Mouse (Mus musculus) stomach, postnatal 0 days (tissue): ENCODE data around the gene Cd40. TPM values are rescaled to one million over a fixed set of nuclear protein-coding genes. Genes with fewer than 3 reads are reported as not detected.

Source experiments
- ATAC-seq: fragments of 200-750 bp; cut with Nextera tagmentation; 2 replicates; pipeline ENCODE4 v1.8.0; 2017; ENCODE audit not compliant: low FRiP score, low TSS enrichment
- DNase-seq: peaks from one replicate; pipeline ENCODE4 v3.0.0-alpha.2; 2016; ENCODE audit warnings: low spot score
- H3K27ac ChIP-seq: fragments of 300-500 bp; sonication (generic); replicated peaks from 2 replicates; pipeline ENCODE4 v1.5.1; 2014; ENCODE audit warnings: mild to moderate bottlenecking, control low read depth
- H3K27me3 ChIP-seq: fragments of 300-500 bp; sonication (generic); 2 replicates; pipeline ENCODE4 v1.6.1; 2014; ENCODE audit warnings: low read length; ENCODE audit not compliant: control insufficient read depth, insufficient read depth
- H3K36me3 ChIP-seq: fragments of 300-500 bp; sonication (generic); 2 replicates; pipeline ENCODE4 v1.6.1; 2014; ENCODE audit warnings: low read length, mixed read lengths; ENCODE audit not compliant: control insufficient read depth, insufficient read depth
- H3K4me1 ChIP-seq: fragments of 300-500 bp; sonication (generic); replicated peaks from 2 replicates; pipeline ENCODE4 v1.6.1; 2014; ENCODE audit warnings: antibody characterized with exemption; ENCODE audit not compliant: control insufficient read depth, insufficient read depth
- H3K4me2 ChIP-seq: fragments of 300-500 bp; sonication (generic); replicated peaks from 2 replicates; pipeline ENCODE4 v1.6.1; 2014; ENCODE audit warnings: low read depth, mild to moderate bottlenecking, control low read depth, moderate library complexity
- H3K4me3 ChIP-seq: fragments of 300-500 bp; sonication (generic); 2 replicates; pipeline ENCODE4 v1.5.1; 2014; ENCODE audit warnings: low read depth, low read length, control low read depth
- H3K9ac ChIP-seq: fragments of 300-500 bp; sonication (generic); 2 replicates; pipeline ENCODE4 v1.6.1; 2014; ENCODE audit warnings: mild to moderate bottlenecking, low read length, control low read depth, mixed read lengths
- H3K9me3 ChIP-seq: fragments of 300-500 bp; sonication (generic); 2 replicates; pipeline ENCODE4 v1.6.1; 2016; ENCODE audit warnings: low read length; ENCODE audit not compliant: control insufficient read depth
- CTCF ChIP-seq: IDR thresholded peaks from 2 replicates; pipeline ENCODE4 v1.5.1; 2016; ENCODE audit warnings: antibody characterized with exemption, low read depth, mild to moderate bottlenecking, moderate library complexity
- EP300 ChIP-seq: optimal IDR thresholded peaks from 2 replicates; pipeline ENCODE3; 2016; ENCODE audit warnings: antibody characterized with exemption
- WGBS: fragments of 180-500 bp; shearing (Covaris S2); extraction: QIAGEN DNeasy Blood & Tissue Kit; methylation state at CpG from one replicate; pipeline ENCODE4 v1.1.7; 2014; 5-methylcytosine and 5-hydroxymethylcytosine counted together
- polyA plus RNA-seq: library from polyadenylated mRNA; unstranded; fragments of >200 nt; fragmentation: Nextera tagmentation; extraction: Ambion mirVana; gene quantifications from 2 replicates; pipeline ENCODE4 v1.2.1, GENCODE M21; 2015

Cd40 gene
- polyA plus RNA-seq, 1 experiment from 2014 or later = 3.3 TPM

DNA sequence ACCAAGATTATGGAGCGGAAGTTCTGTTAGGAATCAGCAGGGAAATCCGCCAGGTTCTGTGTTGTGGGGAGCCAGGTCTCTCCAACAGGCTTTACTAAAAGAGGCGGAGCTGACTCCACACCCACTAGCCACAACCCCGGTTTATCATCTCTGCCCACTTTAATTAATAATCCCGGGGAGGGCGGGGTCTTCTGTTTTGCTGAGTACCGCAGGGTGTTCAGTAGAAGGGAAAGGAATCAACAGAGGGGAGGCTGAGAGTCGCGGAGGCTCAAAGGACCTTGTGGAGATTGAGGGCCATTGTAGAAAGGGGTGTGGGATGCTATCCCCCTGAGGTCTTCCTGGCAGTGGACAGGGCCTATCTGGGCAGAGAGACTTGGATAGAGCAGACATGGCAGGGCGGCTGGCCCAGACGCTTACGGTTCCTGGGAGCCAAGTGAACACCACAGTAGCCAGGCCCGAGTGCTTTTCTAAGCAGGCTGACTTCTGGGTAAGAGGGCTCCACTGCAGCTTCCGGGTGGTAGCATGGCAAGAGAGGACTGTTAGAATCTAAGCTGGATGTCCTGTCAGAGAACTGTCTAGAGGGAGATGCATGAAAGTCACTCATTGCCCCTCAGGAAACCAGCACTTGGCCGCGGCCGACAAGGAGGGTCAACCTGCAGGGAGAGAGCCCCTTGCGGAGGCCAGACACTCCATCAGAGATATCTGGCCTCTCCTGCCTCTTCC is 4.4 kb upstream of the Cd40 start:
- Histone ChIP-seq H3K36me3 (no peaks in the 10 kb centered on the region), H3K4me3 (no peak overlapping the region), H3K9ac (no peak overlapping the region), H3K4me1 (0 out of 2 replicates have a peak, but pooled peaks cover 3% of the 10 kb centered on the region), H3K4me2 (no peak overlapping the region), H3K9me3 (no peaks in the 10 kb centered on the region), H3K27me3 (no peaks in the 10 kb centered on the region), H3K27ac (no peak overlapping the region)
- 71% methylated on average over 18 of the region's 18 CpGs for WGBS
- DNase-seq (no peak), ATAC-seq (no peak)
- TF ChIP-seq CTCF (no peak), EP300 (no peak)

DNA sequence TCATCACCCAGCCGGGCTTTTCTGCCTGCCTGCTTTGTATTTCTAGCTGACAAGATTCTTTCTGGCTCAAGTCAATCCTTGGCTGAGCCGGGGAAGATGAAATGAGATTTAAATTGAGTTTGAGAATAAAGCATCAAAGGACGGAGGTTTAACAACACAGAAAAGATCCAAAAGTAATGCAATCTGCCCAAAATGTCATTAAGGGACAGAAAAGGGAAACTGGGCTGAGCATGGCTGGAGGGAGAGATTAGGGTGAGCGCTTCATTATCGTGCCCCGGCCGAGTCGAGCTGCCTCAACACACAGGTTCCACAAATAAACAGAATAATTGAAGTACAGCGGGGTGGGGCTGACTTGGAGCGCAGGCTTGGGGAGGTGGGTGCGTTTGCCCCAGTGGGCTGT is 3.9 kb upstream of the Cd40 start:
- Histone ChIP-seq H3K4me1 (0 out of 2 replicates have a peak, but pooled peaks cover 3% of the 10 kb centered on the region), H3K27me3 (no peaks in the 10 kb centered on the region), H3K4me3 (no peak overlapping the region), H3K27ac (no peak overlapping the region), H3K4me2 (no peak overlapping the region), H3K9ac (no peak overlapping the region), H3K36me3 (no peaks in the 10 kb centered on the region), H3K9me3 (no peaks in the 10 kb centered on the region)
- DNase-seq (no peak), ATAC-seq (no peak)
- 21% methylated on average over 11 of the region's 11 CpGs for WGBS
- no peak for TF ChIP-seq CTCF
- TF ChIP-seq EP300 = no peak

DNA sequence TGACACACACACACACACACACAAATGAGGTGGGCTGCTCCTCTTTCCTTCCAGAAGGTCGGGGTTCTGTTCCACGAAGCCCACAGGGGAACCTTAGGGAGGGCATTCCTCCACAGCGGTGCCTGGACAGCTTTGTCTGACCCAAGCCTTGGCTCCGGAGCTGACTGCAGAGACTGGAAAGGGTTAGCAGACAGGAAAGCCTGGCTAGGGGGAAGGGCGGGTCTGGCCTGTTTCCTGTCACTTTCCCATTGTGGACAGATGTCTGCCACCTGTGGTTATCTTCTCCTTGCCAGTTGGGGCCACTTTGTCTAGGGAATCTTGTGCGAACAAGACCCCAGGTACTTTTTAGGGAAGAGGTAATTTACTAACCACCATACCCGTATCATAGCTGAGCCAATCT is 478 bp downstream of the Cd40 start:
- Histone ChIP-seq H3K4me3 (peak overlapping the region; percentile 33), H3K36me3 (no peaks in the 10 kb centered on the region), H3K4me2 (peak overlapping the region; percentile 48), H3K27me3 (no peaks in the 10 kb centered on the region), H3K9ac (peak overlapping the region; percentile 14), H3K9me3 (no peaks in the 10 kb centered on the region), H3K27ac (no peak overlapping the region), H3K4me1 (0 out of 2 replicates have a peak, but pooled peaks cover 3% of the 10 kb centered on the region)
- ATAC-seq (no peak), DNase-seq (no peak)
- TF ChIP-seq EP300 = no peak
- no peak for TF ChIP-seq CTCF
- WGBS = 8% methylated on average over 7 of the region's 7 CpGs

DNA sequence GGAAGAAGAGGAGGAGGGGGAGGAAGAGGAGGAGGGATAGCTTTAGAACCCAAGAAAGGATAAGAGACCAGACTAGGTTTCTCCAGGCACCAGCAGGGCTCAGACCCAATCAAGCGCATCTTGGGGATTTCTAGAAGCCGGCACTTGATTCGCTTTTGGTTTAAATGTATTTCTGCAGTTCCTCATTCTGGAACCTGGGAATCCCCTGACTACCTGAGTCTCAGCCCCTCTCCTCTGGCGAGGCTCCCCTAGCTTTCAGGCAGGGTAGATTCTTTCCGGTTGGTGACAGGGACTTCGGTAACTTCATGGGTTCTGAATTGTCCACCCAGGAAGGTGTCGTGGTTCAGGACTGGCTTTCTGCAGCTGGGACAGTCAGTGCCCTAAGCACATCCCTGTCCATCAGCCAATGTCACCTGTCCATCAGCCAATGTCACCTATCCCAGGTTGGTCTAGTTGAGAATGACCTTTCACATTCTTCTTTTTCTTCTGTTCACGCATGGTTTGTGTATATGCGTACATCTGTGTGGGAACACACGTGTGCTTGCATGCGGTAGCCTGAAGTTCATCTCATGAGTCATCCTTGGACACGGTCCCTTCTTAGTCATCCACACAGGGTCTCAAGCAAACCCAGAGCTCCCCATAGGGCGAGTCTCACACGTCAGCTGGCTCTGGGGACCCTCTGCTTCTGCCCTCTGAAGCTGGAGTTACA is 1.1 kb downstream of the Cd40 start:
- no peaks in the 10 kb centered on the region for H3K27me3 ChIP-seq
- no peaks in the 10 kb centered on the region for H3K36me3 ChIP-seq
- WGBS = 66% methylated on average over 14 of the region's 14 CpGs

DNA sequence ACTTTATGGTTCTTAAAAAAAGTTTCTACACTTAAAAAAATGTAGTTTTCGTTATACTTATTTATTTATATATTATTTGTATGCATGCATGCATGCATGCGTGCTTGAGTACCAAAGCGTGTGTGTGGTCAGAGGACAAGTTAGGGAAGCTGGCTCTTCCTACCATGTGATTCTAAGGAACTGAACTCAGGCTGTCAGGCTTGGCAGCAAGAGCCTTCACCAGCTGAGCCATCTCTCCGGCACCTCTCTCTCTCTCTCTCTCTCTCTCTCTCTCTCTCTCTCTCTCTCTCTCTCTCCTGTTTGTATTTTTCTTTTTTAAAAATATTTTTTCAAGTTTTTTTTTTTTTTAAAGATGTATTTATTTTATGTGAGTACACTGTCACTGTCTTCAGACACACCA is 4.5 kb downstream of the Cd40 start:
- Histone ChIP-seq H3K4me3 (no peak overlapping the region), H3K27ac (no peak overlapping the region), H3K36me3 (no peaks in the 10 kb centered on the region), H3K4me1 (0 out of 2 replicates have a peak, but pooled peaks cover 3% of the 10 kb centered on the region), H3K4me2 (no peak overlapping the region), H3K9me3 (no peaks in the 10 kb centered on the region), H3K9ac (no peak overlapping the region), H3K27me3 (no peaks in the 10 kb centered on the region)
- DNase-seq (no peak), ATAC-seq (no peak)
- TF ChIP-seq CTCF = no peak
- no peak for TF ChIP-seq EP300
- WGBS = 91% methylated on average over 4 of the region's 4 CpGs

More for the DNA sequence above, 1.1 kb downstream of the Cd40 start:
- Histone ChIP-seq H3K9me3 (no peaks in the 10 kb centered on the region), H3K4me1 (0 out of 2 replicates have a peak, but pooled peaks cover 3% of the 10 kb centered on the region), H3K27ac (no peak overlapping the region), H3K9ac (no peak overlapping the region), H3K4me3 (peak overlapping the region; percentile 33; the same call in 1 of the 2 replicates), H3K4me2 (peak overlapping the region; percentile 48)
- no peak for DNase-seq
- TF ChIP-seq EP300 = no peak
- no peak for TF ChIP-seq CTCF
- no peak for ATAC-seq
